Mouse (Mus musculus): ENCODE measurements at regions not wholly inside any gene's neighbourhood (a gene's known extent, or its start where the extent isn't known, plus 50 kb on each side); places are given as distances from the start of the nearest gene placed in this dataset.

- no peak for TF ChIP-seq POLR2A (IDR thresholded peaks at IDR 0.05; ENCODE audit: extremely low read depth, insufficient read depth, low read length)
- TF ChIP-seq CTCF (IDR thresholded peaks at IDR 0.05; ENCODE audit: extremely low read depth, insufficient read depth, low read length), result no peak
Measured at GRCm38 (mm10) chr9:53006085-53006484, 241.8 kb downstream of the Ddx10 start.
